Mouse (Mus musculus) stomach, postnatal 0 days (tissue): ENCODE results near the gene Vtcn1. TPM values are rescaled to one million over a fixed set of nuclear protein-coding genes. Genes with fewer than 3 reads are reported as not detected.

Source experiments
- ATAC-seq: fragments of 200-750 bp; cut with Nextera tagmentation; 2 replicates; pipeline ENCODE4 v1.8.0; 2017; ENCODE audit not compliant: low FRiP score, low TSS enrichment
- DNase-seq: peaks from one replicate; pipeline ENCODE4 v3.0.0-alpha.2; 2016; ENCODE audit warnings: low spot score
- H3K27ac ChIP-seq: fragments of 300-500 bp; sonication (generic); replicated peaks from 2 replicates; pipeline ENCODE4 v1.5.1; 2014; ENCODE audit warnings: mild to moderate bottlenecking, control low read depth
- H3K27me3 ChIP-seq: fragments of 300-500 bp; sonication (generic); 2 replicates; pipeline ENCODE4 v1.6.1; 2014; ENCODE audit warnings: low read length; ENCODE audit not compliant: control insufficient read depth, insufficient read depth
- H3K36me3 ChIP-seq: fragments of 300-500 bp; sonication (generic); 2 replicates; pipeline ENCODE4 v1.6.1; 2014; ENCODE audit warnings: low read length, mixed read lengths; ENCODE audit not compliant: control insufficient read depth, insufficient read depth
- H3K4me1 ChIP-seq: fragments of 300-500 bp; sonication (generic); replicated peaks from 2 replicates; pipeline ENCODE4 v1.6.1; 2014; ENCODE audit warnings: antibody characterized with exemption; ENCODE audit not compliant: control insufficient read depth, insufficient read depth
- H3K4me2 ChIP-seq: fragments of 300-500 bp; sonication (generic); replicated peaks from 2 replicates; pipeline ENCODE4 v1.6.1; 2014; ENCODE audit warnings: low read depth, mild to moderate bottlenecking, control low read depth, moderate library complexity
- H3K4me3 ChIP-seq: fragments of 300-500 bp; sonication (generic); 2 replicates; pipeline ENCODE4 v1.5.1; 2014; ENCODE audit warnings: low read depth, low read length, control low read depth
- H3K9ac ChIP-seq: fragments of 300-500 bp; sonication (generic); 2 replicates; pipeline ENCODE4 v1.6.1; 2014; ENCODE audit warnings: mild to moderate bottlenecking, low read length, control low read depth, mixed read lengths
- H3K9me3 ChIP-seq: fragments of 300-500 bp; sonication (generic); 2 replicates; pipeline ENCODE4 v1.6.1; 2016; ENCODE audit warnings: low read length; ENCODE audit not compliant: control insufficient read depth
- CTCF ChIP-seq: IDR thresholded peaks from 2 replicates; pipeline ENCODE4 v1.5.1; 2016; ENCODE audit warnings: antibody characterized with exemption, low read depth, mild to moderate bottlenecking, moderate library complexity
- EP300 ChIP-seq: optimal IDR thresholded peaks from 2 replicates; pipeline ENCODE3; 2016; ENCODE audit warnings: antibody characterized with exemption
- WGBS: fragments of 180-500 bp; shearing (Covaris S2); extraction: QIAGEN DNeasy Blood & Tissue Kit; methylation state at CpG from one replicate; pipeline ENCODE4 v1.1.7; 2014; 5-methylcytosine and 5-hydroxymethylcytosine counted together
- polyA plus RNA-seq: library from polyadenylated mRNA; unstranded; fragments of >200 nt; fragmentation: Nextera tagmentation; extraction: Ambion mirVana; gene quantifications from 2 replicates; pipeline ENCODE4 v1.2.1, GENCODE M21; 2015

Gene Vtcn1
- polyA plus RNA-seq, 1 experiment from 2014 or later = 1.7 TPM

- no peaks in the 10 kb centered on the region for H3K27me3 ChIP-seq
- WGBS = 93% methylated on average over 23 of the region's 23 CpGs
- no peak for DNase-seq
- no peak overlapping the region for H3K4me2 ChIP-seq
- no peaks in the 10 kb centered on the region for H3K9me3 ChIP-seq
- peaks cover 2% of the 10 kb centered on the region for H3K36me3 ChIP-seq
- H3K4me1 ChIP-seq = no peaks in the 10 kb centered on the region
- no peak for TF ChIP-seq CTCF
- TF ChIP-seq EP300 = no peak
- H3K27ac ChIP-seq = no peak overlapping the region
- no peak overlapping the region for H3K4me3 ChIP-seq
- no peak overlapping the region for H3K9ac ChIP-seq
- ATAC-seq = no peak
Observed at GRCm38 (mm10) chr3:100931332-100932076, 106.2 kb downstream of the Vtcn1 start.

GRCm38 (mm10) chr3:100932077-100932944, 107.1 kb downstream of the Vtcn1 start:
- DNase-seq (no peak), ATAC-seq (peak; percentile 11; the same call in 1 of the 2 replicates)
- H3K27ac ChIP-seq = no peak overlapping the region
- no peak overlapping the region for H3K9ac ChIP-seq
- H3K27me3 ChIP-seq = no peaks in the 10 kb centered on the region
- H3K4me3 ChIP-seq = no peak overlapping the region
- H3K36me3 ChIP-seq = peaks cover 2% of the 10 kb centered on the region
- no peak overlapping the region for H3K4me2 ChIP-seq
- WGBS = 72% methylated on average over 11 of the region's 11 CpGs
- no peaks in the 10 kb centered on the region for H3K4me1 ChIP-seq
- TF ChIP-seq EP300 = no peak
- peak; percentile 58 for TF ChIP-seq CTCF
- H3K9me3 ChIP-seq = no peaks in the 10 kb centered on the region

GRCm38 (mm10) chr3:100935521-100935920, 110.3 kb downstream of the Vtcn1 start:
- no peak for DNase-seq
- TF ChIP-seq CTCF (no peak), EP300 (no peak)
- no peaks in the 10 kb centered on the region for H3K4me1 ChIP-seq
- peaks cover 8% of the 10 kb centered on the region for H3K36me3 ChIP-seq
- H3K9me3 ChIP-seq = no peaks in the 10 kb centered on the region
- H3K4me2 ChIP-seq = no peak overlapping the region
- H3K27ac ChIP-seq = no peak overlapping the region
- 96% methylated on average over 6 of the region's 6 CpGs for WGBS
- H3K4me3 ChIP-seq = no peak overlapping the region
- no peak overlapping the region for H3K9ac ChIP-seq
- ATAC-seq = no peak
- no peaks in the 10 kb centered on the region for H3K27me3 ChIP-seq

GRCm38 (mm10) chr3:100936201-100936600, 110.9 kb downstream of the Vtcn1 start:
- H3K4me2 ChIP-seq = no peak overlapping the region
- ATAC-seq (no peak), DNase-seq (no peak)
- H3K4me1 ChIP-seq = no peaks in the 10 kb centered on the region
- H3K27ac ChIP-seq = no peak overlapping the region
- peaks cover 8% of the 10 kb centered on the region for H3K36me3 ChIP-seq
- H3K9me3 ChIP-seq = no peaks in the 10 kb centered on the region
- TF ChIP-seq EP300 = no peak
- no peak for TF ChIP-seq CTCF
- H3K27me3 ChIP-seq = no peaks in the 10 kb centered on the region
- 95% methylated on average over 6 of the region's 6 CpGs for WGBS
- H3K9ac ChIP-seq = no peak overlapping the region
- no peak overlapping the region for H3K4me3 ChIP-seq

GRCm38 (mm10) chr3:100938211-100938610, 113.0 kb downstream of the Vtcn1 start:
- no peak overlapping the region for H3K9ac ChIP-seq
- H3K36me3 ChIP-seq = peaks cover 12% of the 10 kb centered on the region
- TF ChIP-seq CTCF (no peak), EP300 (no peak)
- no peaks in the 10 kb centered on the region for H3K4me1 ChIP-seq
- H3K9me3 ChIP-seq = no peaks in the 10 kb centered on the region
- no peak overlapping the region for H3K4me2 ChIP-seq
- ATAC-seq (no peak), DNase-seq (no peak)
- no peak overlapping the region for H3K4me3 ChIP-seq
- no peaks in the 10 kb centered on the region for H3K27me3 ChIP-seq
- 89% methylated on average over 4 of the region's 4 CpGs for WGBS
- H3K27ac ChIP-seq = no peak overlapping the region

GRCm38 (mm10) chr3:100940496-100941037, 115.3 kb downstream of the Vtcn1 start:
- TF ChIP-seq EP300 (no peak), CTCF (no peak)

More at GRCm38 (mm10) chr3:100940496-100941037, 115.3 kb downstream of the Vtcn1 start:
- Histone ChIP-seq H3K27me3 (no peaks in the 10 kb centered on the region), H3K27ac (no peak overlapping the region), H3K4me3 (no peak overlapping the region), H3K9me3 (no peaks in the 10 kb centered on the region), H3K9ac (no peak overlapping the region), H3K36me3 (peaks cover 16% of the 10 kb centered on the region), H3K4me2 (no peak overlapping the region), H3K4me1 (no peaks in the 10 kb centered on the region)
- no peak for DNase-seq
- 67% methylated on average over 4 of the region's 4 CpGs for WGBS
- no peak for ATAC-seq

Other genes with a start within 250 kb of the Vtcn1 start
- 52.6 and 68.7 TPM in 2 replicates for gene Man1a2, start 140.0 kb upstream of the Vtcn1 start, polyA plus RNA-seq
- 2.6 and 2.8 TPM in 2 replicates for gene Trim45, start 96.7 kb downstream of the Vtcn1 start, polyA plus RNA-seq
- gene Ttf2, start 144.2 kb downstream of the Vtcn1 start, polyA plus RNA-seq = 3.6 and 4.1 TPM in 2 replicates
- gene Cd101, start 204.1 kb downstream of the Vtcn1 start, polyA plus RNA-seq = 0.06 and 0.11 TPM in 2 replicates